Mouse (Mus musculus) testis, adult 2 months (tissue): ENCODE results near the gene Ltb4r1.

Experiments
- CTCF ChIP-seq: fragments of 200-500 bp; IDR thresholded peaks from 2 replicates; pipeline ENCODE4 v1.5.1; 2012; ENCODE audit warnings: low read depth, mild to moderate bottlenecking, inconsistent platforms, low read length, moderate library complexity; ENCODE audit not compliant: control insufficient read depth, insufficient read depth, insufficient replicate concordance
- POLR2A ChIP-seq: fragments of 200-500 bp; IDR thresholded peaks from 2 replicates; pipeline ENCODE4 v1.6.1; 2012; ENCODE audit warnings: low read depth, mild to moderate bottlenecking, inconsistent platforms, low read length, moderate library complexity; ENCODE audit not compliant: control insufficient read depth

DNA sequence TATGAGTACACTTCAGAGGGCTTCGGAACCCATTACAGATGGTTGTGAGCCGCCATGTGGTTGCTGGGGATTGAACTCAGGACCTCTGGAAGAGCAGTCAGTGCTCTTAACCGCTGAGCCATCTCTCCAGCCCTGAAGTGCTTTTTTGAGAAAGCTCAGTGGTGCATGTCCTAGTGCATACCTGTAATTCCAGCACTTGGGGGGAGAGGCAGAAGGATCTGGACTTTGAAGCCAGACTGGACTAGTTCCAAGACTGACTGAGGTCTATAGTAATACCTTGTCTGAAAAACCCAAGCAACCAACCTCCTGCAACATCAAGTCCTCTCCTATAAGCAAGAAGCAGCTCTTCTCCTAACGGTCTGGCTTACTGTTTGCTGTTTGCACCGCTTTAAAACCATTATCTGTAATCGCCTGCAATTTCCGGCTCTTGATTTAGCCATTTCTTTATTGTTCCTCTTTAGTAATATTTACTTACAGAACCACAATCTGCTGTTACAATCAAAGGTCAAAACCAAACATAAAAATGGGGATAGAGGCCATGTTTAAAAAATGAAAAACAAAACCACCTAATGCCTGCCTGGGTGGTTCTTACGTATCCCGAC, 28.6 kb upstream of the Ltb4r1 start:
- TF ChIP-seq CTCF (no peak), POLR2A (no peak)
